Mouse (Mus musculus) stomach, embryonic 14.5 days (tissue): Measurements from ENCODE around the gene Rufy3. TPM values are rescaled to one million over a fixed set of nuclear protein-coding genes. Genes with fewer than 3 reads are reported as not detected.
"Not testable (repeated sequence)": the region's sequence is repeated elsewhere in the genome, so short reads cannot be mapped to it uniquely, and the experiment has no call there.

Experiments
- ATAC-seq: fragments of 200-750 bp; cut with Nextera tagmentation; 2 replicates; pipeline ENCODE4 v1.8.0; 2017; ENCODE audit warnings: low read depth, moderate TSS enrichment; ENCODE audit not compliant: insufficient number of reproducible peaks, insufficient read depth, low FRiP score
- H3K27ac ChIP-seq: fragments of 300-500 bp; sonication (generic); 2 replicates; pipeline ENCODE4 v1.5.1; 2014; ENCODE audit warnings: mild to moderate bottlenecking, low read length, moderate library complexity, mixed read lengths
- H3K27me3 ChIP-seq: fragments of 300-500 bp; sonication (generic); 2 replicates; pipeline ENCODE4 v1.6.1; 2014; ENCODE audit warnings: low read length, control low read depth, mixed read lengths; ENCODE audit not compliant: control insufficient read depth, insufficient read depth
- H3K36me3 ChIP-seq: fragments of 300-500 bp; sonication (generic); 2 replicates; pipeline ENCODE4 v1.6.1; 2014; ENCODE audit warnings: mild to moderate bottlenecking, control low read depth, low read length, moderate library complexity, mixed read lengths; ENCODE audit not compliant: control insufficient read depth, insufficient read depth
- H3K4me1 ChIP-seq: fragments of 300-500 bp; sonication (generic); 2 replicates; pipeline ENCODE4 v1.6.1; 2014; ENCODE audit warnings: low read length, control low read depth, mixed read lengths; ENCODE audit not compliant: control insufficient read depth, insufficient read depth
- H3K4me2 ChIP-seq: fragments of 300-500 bp; sonication (generic); replicated peaks from 2 replicates; pipeline ENCODE4 v1.6.1; 2014; ENCODE audit warnings: low read depth, low read length, control low read depth
- H3K4me3 ChIP-seq: fragments of 300-500 bp; sonication (generic); 2 replicates; pipeline ENCODE4 v1.5.1; 2014; ENCODE audit warnings: low read depth, low read length, control low read depth
- H3K9ac ChIP-seq: fragments of 300-500 bp; sonication (generic); replicated peaks from 2 replicates; pipeline ENCODE4 v1.6.1; 2014; ENCODE audit warnings: low read depth, mild to moderate bottlenecking, control low read depth, low read length, moderate library complexity, mixed read lengths
- H3K9me3 ChIP-seq: fragments of 300-500 bp; sonication (generic); 2 replicates; pipeline ENCODE4 v1.6.1; 2016; ENCODE audit warnings: low read depth, low read length, control low read depth; ENCODE audit not compliant: control insufficient read depth
- WGBS: fragments of 180-500 bp; shearing (Covaris S2); extraction: QIAGEN DNeasy Blood & Tissue Kit; methylation state at CpG from one replicate; pipeline ENCODE4 v1.1.7; 2014; 5-methylcytosine and 5-hydroxymethylcytosine counted together
- polyA plus RNA-seq: library from polyadenylated mRNA; unstranded; fragments of >200 nt; fragmentation: Nextera tagmentation; extraction: Ambion mirVana; gene quantifications from 2 replicates; pipeline ENCODE4 v1.2.1, GENCODE M21; 2014

Rufy3 gene
- polyA plus RNA-seq, result 24.7 and 25.1 TPM in 2 replicates

- H3K4me2 ChIP-seq, result peak within 1 kb of the TSS; percentile 45
These were observed at the start of gene Rufy3 for GRCm38 (mm10) chr5:88564501-88565147. TSS of gene Rufy3 (plus strand) at chr5:88565040.

GRCm38 (mm10) chr5:88519232-88519631 lies 45.6 kb upstream of the Rufy3 start:
- Histone ChIP-seq H3K36me3 (no peaks in the 10 kb centered on the region), H3K4me1 (no peaks in the 10 kb centered on the region), H3K4me3 (no peak overlapping the region), H3K9ac (no peak overlapping the region), H3K9me3 (no peaks in the 10 kb centered on the region), H3K27ac (no peak overlapping the region), H3K27me3 (no peaks in the 10 kb centered on the region), H3K4me2 (no peak overlapping the region)
- WGBS, result 10% methylated on average over 2 of the region's 2 CpGs
- ATAC-seq, result no peak

More at GRCm38 (mm10) chr5:88564501-88565147, at the start of gene Rufy3:
- Histone ChIP-seq H3K9me3 (no peaks in the 10 kb centered on the region), H3K4me3 (peak within 1 kb of the TSS; percentile 65), H3K4me1 (peaks cover 5% of the 10 kb centered on the region; the same call in 1 of the 2 replicates), H3K36me3 (no peaks in the 10 kb centered on the region), H3K27me3 (no peaks in the 10 kb centered on the region), H3K27ac (peak within 1 kb of the TSS; percentile 77), H3K9ac (peak within 1 kb of the TSS; percentile 63)
- ATAC-seq, result peak; percentile 90
- WGBS, result under 1% methylated on average over 65 of the region's 71 CpGs

GRCm38 (mm10) chr5:88527657-88528056 lies 37.2 kb upstream of the Rufy3 start, which contains the start of gene Jchain:
TSS of gene Jchain (minus strand) at chr5:88527891.
- Histone ChIP-seq H3K27ac (no peak within 1 kb of the TSS), H3K4me1 (no peaks in the 10 kb centered on the region), H3K9me3 (no peaks in the 10 kb centered on the region), H3K36me3 (no peaks in the 10 kb centered on the region), H3K27me3 (no peaks in the 10 kb centered on the region), H3K9ac (no peak within 1 kb of the TSS), H3K4me2 (no peak within 1 kb of the TSS), H3K4me3 (no peak within 1 kb of the TSS)
- 83% methylated on average over 3 of the region's 3 CpGs for WGBS
- no peak for ATAC-seq

- ATAC-seq, result peak; percentile 46; the same call in 1 of the 2 replicates
- no peak overlapping the region for H3K9ac ChIP-seq
- H3K4me3 ChIP-seq, result no peak overlapping the region
- H3K4me2 ChIP-seq, result no peak overlapping the region
- no peaks in the 10 kb centered on the region for H3K9me3 ChIP-seq
- H3K27me3 ChIP-seq, result no peaks in the 10 kb centered on the region
- 56% methylated on average over 1 of the region's 1 CpGs for WGBS
- H3K36me3 ChIP-seq, result no peaks in the 10 kb centered on the region
- H3K27ac ChIP-seq, result no peak overlapping the region
- H3K4me1 ChIP-seq, result no peaks in the 10 kb centered on the region
These were observed 33.9 kb upstream of the Rufy3 start for GRCm38 (mm10) chr5:88530908-88531307.

- ATAC-seq, result no peak
- WGBS, result 72% methylated on average over 3 of the region's 3 CpGs
- no peaks in the 10 kb centered on the region for H3K36me3 ChIP-seq
- H3K27me3 ChIP-seq, result no peaks in the 10 kb centered on the region
- no peak overlapping the region for H3K9ac ChIP-seq
- H3K9me3 ChIP-seq, result no peaks in the 10 kb centered on the region
- H3K27ac ChIP-seq, result no peak overlapping the region
- H3K4me1 ChIP-seq, result no peaks in the 10 kb centered on the region
- no peak overlapping the region for H3K4me3 ChIP-seq
- no peak overlapping the region for H3K4me2 ChIP-seq
These were observed 30.1 kb upstream of the Rufy3 start for GRCm38 (mm10) chr5:88534697-88535096.

- no peak for ATAC-seq
- no peak overlapping the region for H3K27ac ChIP-seq
- no peaks in the 10 kb centered on the region for H3K36me3 ChIP-seq
- H3K4me3 ChIP-seq, result no peak overlapping the region
- H3K27me3 ChIP-seq, result no peaks in the 10 kb centered on the region
- no peak overlapping the region for H3K4me2 ChIP-seq
- no peak overlapping the region for H3K9ac ChIP-seq
- H3K4me1 ChIP-seq, result no peaks in the 10 kb centered on the region
- no peaks in the 10 kb centered on the region for H3K9me3 ChIP-seq
These were observed 24.0 kb upstream of the Rufy3 start for GRCm38 (mm10) chr5:88540845-88541244.

- ATAC-seq, result no peak
These were observed 22.1 kb upstream of the Rufy3 start for GRCm38 (mm10) chr5:88542651-88543282.

GRCm38 (mm10) chr5:88544411-88544810 lies 20.4 kb upstream of the Rufy3 start:
- H3K36me3 ChIP-seq, H3K27me3 ChIP-seq, H3K9me3 ChIP-seq, H3K4me2 ChIP-seq, H3K27ac ChIP-seq, ATAC-seq, H3K4me1 ChIP-seq, H3K4me3 ChIP-seq, H3K9ac ChIP-seq: not testable (repeated sequence)
- 88% methylated on average over 1 of the region's 1 CpGs for WGBS

More at GRCm38 (mm10) chr5:88542651-88543282, 22.1 kb upstream of the Rufy3 start:
- Histone ChIP-seq H3K4me2 (no peak overlapping the region), H3K9me3 (no peaks in the 10 kb centered on the region), H3K4me1 (no peaks in the 10 kb centered on the region), H3K27ac (no peak overlapping the region), H3K36me3 (no peaks in the 10 kb centered on the region), H3K9ac (no peak overlapping the region), H3K4me3 (no peak overlapping the region), H3K27me3 (no peaks in the 10 kb centered on the region)
- WGBS, result 59% methylated on average over 5 of the region's 5 CpGs
